Mouse (Mus musculus) CD4-positive, CD25-positive, alpha-beta regulatory T cell, adult 9 weeks (primary cell): ENCODE data around the gene Cdpf1. TPM values are rescaled to one million over a fixed set of nuclear protein-coding genes. Genes with fewer than 3 reads are reported as not detected.

Source experiments
- polyA plus RNA-seq: library from polyadenylated mRNA; unstranded; fragments of 100-300 nt; shearing (Covaris generic); gene quantifications from one replicate; pipeline ENCODE4 v1.2.1, GENCODE M21; 2017

Cdpf1 gene
- polyA plus RNA-seq = 50.3 TPM

DNA sequence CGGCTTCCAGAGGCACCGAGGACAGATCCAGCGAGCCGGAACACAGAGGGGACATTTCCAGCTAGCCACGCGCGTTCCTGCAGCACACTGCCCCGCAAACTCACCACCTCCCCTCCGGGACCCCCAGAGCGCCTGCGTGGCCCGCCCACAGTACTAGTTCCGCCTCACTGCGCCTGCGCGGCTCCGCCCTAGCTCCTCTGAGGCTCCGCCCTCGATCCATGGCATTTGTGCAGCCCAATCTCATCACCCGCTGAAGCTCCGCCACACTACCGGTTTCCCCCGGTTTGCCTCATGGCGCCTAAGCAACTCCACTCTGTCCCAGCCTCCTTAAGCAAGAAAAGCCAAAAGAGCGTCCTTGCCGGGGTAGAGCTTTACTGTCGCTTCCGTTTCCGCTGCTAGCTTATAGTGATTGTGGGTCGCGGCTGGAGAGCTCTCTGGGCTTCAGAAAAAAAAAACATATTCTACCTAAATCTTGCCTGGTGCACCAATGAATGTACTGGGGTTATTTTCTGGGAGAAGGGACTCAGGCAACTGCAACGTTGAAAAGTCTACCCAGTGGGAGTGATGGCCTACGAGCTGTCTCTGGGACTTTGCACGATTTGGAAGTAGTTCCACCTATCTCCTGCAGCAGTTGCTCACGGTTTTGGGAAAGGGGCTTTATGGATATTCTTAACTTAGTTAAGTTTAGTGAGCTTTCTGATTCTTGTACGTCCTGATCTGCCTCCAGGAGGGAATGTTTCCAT, at the start of gene Cdpf1:
Cdpf1 (minus strand) TSS at position 163 of the 743 bp plus-strand sequence.

DNA sequence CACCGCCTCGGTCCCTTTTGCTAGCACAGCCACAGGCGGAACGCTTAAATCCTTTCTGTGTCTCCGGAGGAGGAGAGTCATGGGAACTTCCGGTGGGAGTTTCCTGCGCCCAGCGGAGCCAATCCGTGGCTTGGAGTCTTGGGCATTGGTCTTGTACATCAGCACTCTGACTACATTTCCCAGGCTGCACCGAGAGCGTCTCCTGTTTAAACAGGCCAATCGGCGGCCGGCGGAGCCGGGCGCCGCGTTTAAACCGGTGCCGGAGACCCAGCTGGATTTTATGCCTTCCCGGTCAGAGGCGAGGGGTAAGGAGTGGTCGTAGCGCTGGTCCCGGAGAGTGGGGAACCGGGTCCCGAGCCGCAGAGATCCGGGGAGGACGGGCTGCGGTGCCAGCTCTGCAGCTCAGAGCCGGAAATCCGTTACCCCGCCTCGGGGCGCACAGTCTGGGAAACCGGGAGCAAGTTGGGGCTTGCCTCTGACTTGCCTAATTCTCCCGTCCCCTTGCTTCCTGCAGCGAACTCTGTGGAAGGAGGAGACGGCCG, 48.1 kb upstream of the Cdpf1 start, which contains the start of gene Gtse1:
Gtse1 (plus strand) TSS at position 256 of the 542 bp plus-strand sequence.

GRCm38 (mm10) chr15:85831954-85832590, 20.6 kb upstream of the Cdpf1 start, which contains the start of gene Ttc38:
Gene Ttc38 (plus strand): TSS chr15:85832306.

DNA sequence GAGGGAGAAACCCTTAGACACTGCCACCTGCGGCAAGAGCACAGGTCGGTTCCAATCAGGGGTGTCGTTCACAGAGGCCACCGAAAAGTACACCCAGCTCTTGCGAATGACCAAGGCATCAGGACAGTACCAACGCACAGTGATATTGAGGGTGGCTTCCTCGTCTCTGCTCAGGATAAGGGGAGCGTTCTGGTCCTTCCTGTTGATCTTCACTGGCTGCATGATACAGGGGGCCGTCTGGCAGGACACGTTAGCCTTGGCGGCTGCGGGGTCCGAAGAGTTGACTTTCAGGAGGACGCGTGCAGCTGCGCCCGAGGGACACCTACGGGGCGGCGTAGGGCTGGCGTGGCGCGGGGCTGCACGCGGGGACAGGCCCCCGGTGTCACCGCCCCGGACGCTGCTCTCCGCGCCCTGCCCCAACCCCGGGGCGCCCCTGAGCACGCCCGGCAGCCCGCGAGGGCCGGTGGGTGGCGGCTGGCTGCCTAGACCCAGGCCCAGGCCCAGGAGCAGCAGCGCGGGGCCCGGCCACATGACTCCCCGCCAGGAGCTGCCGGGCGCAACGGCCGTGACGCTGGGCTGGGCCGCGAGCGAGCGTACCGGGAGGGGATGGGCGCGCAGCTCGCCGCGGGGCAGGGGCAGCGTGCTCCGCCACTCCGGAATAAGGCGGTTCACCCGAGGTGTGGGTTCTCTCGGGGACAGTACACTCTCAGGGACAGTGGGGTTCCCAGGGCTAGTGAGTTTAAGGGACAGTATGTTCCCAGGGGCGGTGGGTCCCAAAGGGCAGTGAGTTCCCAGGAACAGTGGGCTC, 9.9 kb upstream of the Cdpf1 start, which contains the start of gene Pkdrej:
Pkdrej (minus strand) TSS at position 532 of the 808 bp plus-strand sequence.

Other genes starting within 250 kb of the Cdpf1 start
- not detected for gene Wnt7b, start 229.2 kb downstream of the Cdpf1 start, polyA plus RNA-seq
- not detected for gene Ppara, start 76.7 kb downstream of the Cdpf1 start, polyA plus RNA-seq
- not detected for gene Pkdrej, start 10.0 kb upstream of the Cdpf1 start, polyA plus RNA-seq
- gene Ttc38, start 20.6 kb upstream of the Cdpf1 start, polyA plus RNA-seq = 27.4 TPM
- 5.3 TPM for gene Gtse1, start 48.0 kb upstream of the Cdpf1 start, polyA plus RNA-seq
- 59.0 TPM for gene Trmu, start 67.6 kb upstream of the Cdpf1 start, polyA plus RNA-seq
- 1.6 TPM for gene Celsr1, start 222.1 kb upstream of the Cdpf1 start, polyA plus RNA-seq
- 25.6 TPM for gene Gramd4, start 246.0 kb upstream of the Cdpf1 start, polyA plus RNA-seq